ENCODE assay signal across 19 mouse cellular contexts in the genomic region with DNA sequence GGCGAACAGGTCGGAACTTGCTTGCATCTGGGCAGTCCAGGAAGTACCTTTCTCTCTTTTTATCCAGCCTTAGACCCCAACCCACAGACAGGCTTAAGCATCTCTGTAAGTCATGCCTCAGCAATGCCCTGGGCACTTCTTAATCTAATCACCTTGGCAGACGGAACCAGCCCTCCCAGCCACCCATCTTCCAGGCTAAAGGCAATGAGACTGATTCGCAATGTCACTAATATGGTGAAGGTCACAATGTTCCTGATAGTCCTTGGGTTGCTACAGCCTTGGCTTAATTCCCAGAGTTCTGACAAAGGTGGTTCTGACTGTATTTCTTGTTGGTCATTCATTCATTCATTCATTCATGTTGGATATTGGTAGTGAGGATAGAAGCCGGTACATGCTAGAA.
"Had no signal": no experiment of that assay in that cellular context is flagged by ENCODE, and none has a peak within 500 bp of the region (broad histone marks: within the 10 kb centered on the region; RNA-seq: fewer than 3 reads in every experiment).

No protein-coding gene starts in this region.

- H3K36me3 ChIP-seq: midbrain, embryonic 10.5 days; midbrain, embryonic 13.5 days; neural tube, embryonic 13.5 days; stomach, embryonic 15.5 days had no signal

- H3K9me3 ChIP-seq: megakaryocyte, embryonic 14.5 days; midbrain, embryonic 10.5 days; midbrain, embryonic 13.5 days; neural tube, embryonic 13.5 days; stomach, embryonic 15.5 days had no signal

- H3K9ac ChIP-seq: lung, embryonic 14.5 days; midbrain, embryonic 13.5 days; neural tube, embryonic 13.5 days; stomach, embryonic 15.5 days had no signal

- DNase-seq: kidney, adult 2 months; kidney, postnatal 10 days; kidney, postnatal 36 days; layer of hippocampus, postnatal 36 days; lung, embryonic 14.5 days; lung, postnatal 10 days; lung, postnatal 36 days; retina, postnatal 1 day; right cerebral cortex, postnatal 25 days; spleen, adult 18-20 months; thymus, postnatal 25 days had no signal

- ATAC-seq: midbrain, embryonic 13.5 days; midbrain, embryonic 16.5 days had no signal

- H3K27ac ChIP-seq: left cerebral cortex, adult 2 months; midbrain, embryonic 10.5 days; midbrain, embryonic 13.5 days; neural tube, embryonic 13.5 days; stomach, embryonic 15.5 days had no signal

- H3K27me3 ChIP-seq: megakaryocyte, embryonic 14.5 days; stomach, embryonic 15.5 days had no signal

- H3K4me3 ChIP-seq: left cerebral cortex, adult 2 months; megakaryocyte, embryonic 14.5 days; midbrain, embryonic 10.5 days; midbrain, embryonic 13.5 days; myocyte; neural tube, embryonic 13.5 days; stomach, embryonic 15.5 days had no signal

- H3K4me2 ChIP-seq: lung, embryonic 14.5 days; midbrain, embryonic 13.5 days; neural tube, embryonic 13.5 days; stomach, embryonic 15.5 days had no signal
